Mouse (Mus musculus) cerebellum, postnatal 10 days (tissue): Measurements from ENCODE around the gene Olfr1009.
"Not testable (repeated sequence)": the region's sequence is repeated elsewhere in the genome, so short reads cannot be mapped to it uniquely, and the experiment has no call there.

ENCODE experiments used
- DNase-seq, 2 experiments: peaks; one replicate each; pipeline ENCODE4 v3.0.0; 2021; ENCODE audit warnings: mixed read lengths in 2 of 2

Olfr1009 gene

GRCm38 (mm10) chr2:85715119-85715518 is at the start of gene Olfr1009:
Olfr1009 (plus strand) TSS chr2:85715419.
- DNase-seq, result no peak

GRCm38 (mm10) chr2:85678667-85679066 is 36.6 kb upstream of the Olfr1009 start, which contains the start of gene Olfr1006:
Olfr1006 (minus strand) TSS chr2:85678767.
- no peak for DNase-seq

GRCm38 (mm10) chr2:85689131-85689530 is 26.1 kb upstream of the Olfr1009 start, which contains the start of gene Olfr1008:
Olfr1008 (plus strand) TSS chr2:85689431.
- DNase-seq, result no peak

- DNase-seq, result not testable (repeated sequence)
Observed at GRCm38 (mm10) chr2:85710680-85711079, 4.5 kb upstream of the Olfr1009 start.

- DNase-seq, result no peak
Observed at GRCm38 (mm10) chr2:85711159-85711558, 4.1 kb upstream of the Olfr1009 start.

GRCm38 (mm10) chr2:85725793-85726192 is 10.6 kb downstream of the Olfr1009 start:
- peak; percentile 35 to 52 for DNase-seq

GRCm38 (mm10) chr2:85753822-85754221 is 38.6 kb downstream of the Olfr1009 start:
- peak; percentile 14 to 59 for DNase-seq

GRCm38 (mm10) chr2:85762666-85763065 is 47.4 kb downstream of the Olfr1009 start, which contains the start of gene Olfr1012:
Olfr1012 (minus strand) TSS chr2:85762766.
- no peak for DNase-seq

- DNase-seq, result no peak
Observed at GRCm38 (mm10) chr2:85766798-85767197, 51.6 kb downstream of the Olfr1009 start, which contains the start of gene Olfr1013. Olfr1013 (plus strand) TSS chr2:85767098.

GRCm38 (mm10) chr2:85772413-85772812 is 57.2 kb downstream of the Olfr1009 start, which contains the start of gene Olfr1014:
Olfr1014 (plus strand) TSS chr2:85772713.
- no peak for DNase-seq
